Comparison of ENCODE assay signal across 20 mouse cellular contexts in the genomic region with DNA sequence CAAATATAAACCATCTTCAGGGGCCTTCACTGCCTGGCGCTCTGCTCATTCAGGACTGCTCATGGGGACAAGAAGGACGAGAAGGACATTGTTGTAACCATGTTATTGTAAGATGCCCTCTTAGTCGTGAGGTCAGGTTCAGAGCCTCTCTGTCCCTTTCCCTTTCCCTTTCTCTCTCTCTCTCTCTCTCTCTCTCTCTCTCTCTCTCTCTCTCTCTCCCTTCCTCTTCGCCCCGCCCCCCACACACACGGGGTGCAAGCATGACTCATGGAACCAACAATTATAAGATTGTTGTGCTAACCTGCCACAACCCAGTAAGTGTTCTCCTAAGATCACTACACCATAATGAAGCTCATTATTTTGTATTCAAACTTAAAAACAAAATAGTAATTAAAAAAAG. TPM values are rescaled to one million over a fixed set of nuclear protein-coding genes. Genes with fewer than 3 reads are reported as not detected.
DNase-seq lines count a peak whose midpoint lies in the region; ATAC-seq lines count a peak whose summit lies in the region.
"Had no signal": no experiment of that assay in that cellular context is flagged by ENCODE, and none has a peak within 500 bp of the region (broad histone marks: within the 10 kb centered on the region; RNA-seq: fewer than 3 reads in every experiment).

No protein-coding gene starts in this region.

- H3K27ac ChIP-seq in heart, embryonic 14.5 days (replicated peaks in 1 of 2; ENCODE audit: control insufficient read depth in 1 of 2, insufficient read depth in 1 of 2, low read depth in 2 of 2, low read length in 2 of 2): no peak overlapping the region
- H3K27ac ChIP-seq in heart, embryonic 10.5 days: no peak overlapping the region
- no peak overlapping the region for H3K27ac ChIP-seq in kidney, embryonic 16.5 days (ENCODE audit: low read length)
- H3K27ac ChIP-seq in midbrain, embryonic 10.5 days (replicated peaks): no peak overlapping the region
- H3K27ac ChIP-seq: limb, embryonic 13.5 days; liver, embryonic 14.5 days; midbrain, embryonic 15.5 days; neural tube, embryonic 15.5 days had no signal

- H3K9ac ChIP-seq in heart, embryonic 14.5 days (ENCODE audit: low read length): 0 out of 2 replicates have a peak overlapping the region, but pooled peaks have one; percentile 28
- no peak overlapping the region for H3K9ac ChIP-seq in kidney, embryonic 16.5 days (replicated peaks; ENCODE audit: low read length)
- H3K9ac ChIP-seq: limb, embryonic 13.5 days; liver, embryonic 14.5 days; midbrain, embryonic 15.5 days; neural tube, embryonic 15.5 days had no signal

- ATAC-seq in heart, embryonic 14.5 days (ENCODE audit: insufficient number of reproducible peaks, insufficient read depth, low FRiP score, low read depth): no peak
- ATAC-seq in kidney, embryonic 16.5 days (ENCODE audit: low FRiP score, low TSS enrichment): no peak
- ATAC-seq in megakaryocyte progenitor cell, adult 5-6 weeks (replicated peaks; ENCODE audit: poor library complexity): 0 out of 2 replicates have a peak, but pooled peaks have one; percentile 42
- ATAC-seq: hindbrain, embryonic 16.5 days; midbrain, embryonic 15.5 days had no signal

- H3K4me2 ChIP-seq in heart, embryonic 14.5 days (ENCODE audit: low read length): 0 out of 2 replicates have a peak overlapping the region, but pooled peaks have one; percentile 7
- 0 out of 2 replicates have a peak overlapping the region, but pooled peaks have one; percentile 10 for H3K4me2 ChIP-seq in kidney, embryonic 16.5 days (replicated peaks; ENCODE audit: low read depth, low read length)
- H3K4me2 ChIP-seq: limb, embryonic 13.5 days; midbrain, embryonic 15.5 days; neural tube, embryonic 15.5 days had no signal

- H3K9me3 ChIP-seq in heart, embryonic 14.5 days (ENCODE audit: control insufficient read depth, low read length): no peaks in the 10 kb centered on the region
- no peaks in the 10 kb centered on the region for H3K9me3 ChIP-seq in heart, embryonic 10.5 days
- no peaks in the 10 kb centered on the region for H3K9me3 ChIP-seq in kidney, embryonic 16.5 days (ENCODE audit: low read length)
- H3K9me3 ChIP-seq in midbrain, embryonic 10.5 days (replicated peaks): no peaks in the 10 kb centered on the region
- H3K9me3 ChIP-seq: limb, embryonic 13.5 days; midbrain, embryonic 15.5 days; neural tube, embryonic 15.5 days had no signal

- H3K36me3 ChIP-seq in heart, embryonic 14.5 days (ENCODE audit: control insufficient read depth, insufficient read depth, low read length): no peaks in the 10 kb centered on the region
- H3K36me3 ChIP-seq in heart, embryonic 10.5 days: no peaks in the 10 kb centered on the region
- H3K36me3 ChIP-seq in kidney, embryonic 16.5 days (ENCODE audit: insufficient read depth, low read length): no peaks in the 10 kb centered on the region
- H3K36me3 ChIP-seq in midbrain, embryonic 10.5 days: no peaks in the 10 kb centered on the region
- H3K36me3 ChIP-seq: limb, embryonic 13.5 days; midbrain, embryonic 15.5 days; neural tube, embryonic 15.5 days had no signal

- DNase-seq in heart, embryonic 10.5 days (ENCODE audit: low spot score): no peak
- no peak for DNase-seq in kidney, adult 8-10 months
- peak; percentile 75 for DNase-seq in 416B (ENCODE audit: low read depth)
- no peak for DNase-seq in layer of hippocampus, postnatal 10 days (ENCODE audit: low spot score in 2 of 2)
- no peak for DNase-seq in midbrain, embryonic 10.5 days (ENCODE audit: low spot score)
- DNase-seq: cerebellum, adult 2 months; cerebellum, postnatal 36 days; layer of hippocampus, postnatal 36 days; right cerebral cortex, postnatal 14 days; spleen, adult 18-20 months; thymus, adult 18-20 months had no signal

- H3K27me3 ChIP-seq in heart, embryonic 14.5 days (ENCODE audit: control insufficient read depth, insufficient read depth, low read length): no peaks in the 10 kb centered on the region
- H3K27me3 ChIP-seq in heart, embryonic 10.5 days (ENCODE audit: insufficient read depth, poor library complexity, severe bottlenecking): no peaks in the 10 kb centered on the region
- no peaks in the 10 kb centered on the region for H3K27me3 ChIP-seq in kidney, embryonic 16.5 days (ENCODE audit: insufficient read depth, low read length)
- H3K27me3 ChIP-seq in midbrain, embryonic 10.5 days (ENCODE audit: low read depth, poor library complexity, severe bottlenecking): no peaks in the 10 kb centered on the region
- H3K27me3 ChIP-seq: limb, embryonic 13.5 days; midbrain, embryonic 15.5 days; neural tube, embryonic 15.5 days had no signal

- H3K4me1 ChIP-seq in heart, embryonic 14.5 days (ENCODE audit: control insufficient read depth in 2 of 2, insufficient read depth in 2 of 2, low read length in 2 of 2): peaks cover 0 to 3% of the 10 kb centered on the region in 2 experiments; a peak in 2 of 4 replicates
- peaks cover 9% of the 10 kb centered on the region for H3K4me1 ChIP-seq in heart, embryonic 10.5 days
- H3K4me1 ChIP-seq in kidney, embryonic 16.5 days (ENCODE audit: insufficient read depth, low read length): peaks cover 6% of the 10 kb centered on the region; the same call in 1 of the 2 replicates
- H3K4me1 ChIP-seq in midbrain, embryonic 10.5 days: peaks cover 8% of the 10 kb centered on the region
- H3K4me1 ChIP-seq: midbrain, embryonic 15.5 days; neural tube, embryonic 15.5 days had no signal

- WGBS in heart, embryonic 14.5 days: 44% methylated on average over 6 of the region's 6 CpGs
- 44% methylated on average over 6 of the region's 6 CpGs for WGBS in heart, embryonic 10.5 days
- 38% methylated on average over 6 of the region's 6 CpGs for WGBS in kidney, embryonic 16.5 days
- 55% methylated on average over 6 of the region's 6 CpGs for WGBS in midbrain, embryonic 10.5 days

- H3K4me3 ChIP-seq in heart, embryonic 14.5 days (ENCODE audit: control insufficient read depth in 1 of 2, insufficient read depth in 1 of 2, low read depth in 1 of 2, low read length in 2 of 2): no peak overlapping the region
- H3K4me3 ChIP-seq in heart, embryonic 10.5 days: no peak overlapping the region
- no peak overlapping the region for H3K4me3 ChIP-seq in kidney, embryonic 16.5 days (ENCODE audit: low read length)
- H3K4me3 ChIP-seq in midbrain, embryonic 10.5 days: no peak overlapping the region
- H3K4me3 ChIP-seq: limb, embryonic 13.5 days; midbrain, embryonic 15.5 days; neural tube, embryonic 15.5 days had no signal

RNA-seq across cellular contexts. Expression of gene Ocln, which starts 29.6 kb away (rescaled TPM):
- polyA plus RNA-seq in heart, embryonic 14.5 days (2014; fragmentation: Nextera tagmentation; extraction: Ambion mirVana): 2.0 and 2.1 TPM in 2 replicates
- 1.7 and 4.8 TPM in 2 replicates for polyA plus RNA-seq in heart, embryonic 10.5 days (2016; fragmentation: Nextera tagmentation; extraction: Ambion mirVana)
- 34.3 and 34.4 TPM in 2 replicates for polyA plus RNA-seq in kidney, embryonic 16.5 days (2015; fragmentation: Nextera tagmentation; extraction: Ambion mirVana)
- 0.30 TPM in 1 of 2 replicates, not detected in the other for total RNA-seq in megakaryocyte progenitor cell, adult 5-6 weeks (2015)
- not detected in 2 replicates for total RNA-seq in megakaryocyte progenitor cell, adult 5-6 weeks (2017)
- total RNA-seq in layer of hippocampus, postnatal 10 days (2021): 10 to 100 TPM; 14.7 to 15.8 TPM
- 1.2 and 1.5 TPM in 2 replicates for polyA plus RNA-seq in midbrain, embryonic 10.5 days (2016; fragmentation: Nextera tagmentation; extraction: Ambion mirVana)
- total RNA-seq: granulocyte monocyte progenitor cell, adult 5-6 weeks had no signal

RNA-seq across cellular contexts. Expression of gene Marveld2, which starts 34.6 kb away (rescaled TPM):
- polyA plus RNA-seq in heart, embryonic 14.5 days (2014; fragmentation: Nextera tagmentation; extraction: Ambion mirVana): 3.1 and 3.6 TPM in 2 replicates
- polyA plus RNA-seq in heart, embryonic 10.5 days (2016; fragmentation: Nextera tagmentation; extraction: Ambion mirVana): 3.7 and 5.3 TPM in 2 replicates
- polyA plus RNA-seq in kidney, embryonic 16.5 days (2015; fragmentation: Nextera tagmentation; extraction: Ambion mirVana): 18.8 and 20.5 TPM in 2 replicates
- 0.27 and 0.54 TPM in 2 replicates for total RNA-seq in megakaryocyte progenitor cell, adult 5-6 weeks (2015)
- total RNA-seq in megakaryocyte progenitor cell, adult 5-6 weeks (2017): 0.44 and 0.62 TPM in 2 replicates
- 1 to 10 TPM; 1.9 to 2.8 TPM for total RNA-seq in layer of hippocampus, postnatal 10 days (2021)
- 2.1 and 2.3 TPM in 2 replicates for polyA plus RNA-seq in midbrain, embryonic 10.5 days (2016; fragmentation: Nextera tagmentation; extraction: Ambion mirVana)
